Mouse (Mus musculus) neural tube, embryonic 14.5 days (tissue): ENCODE data around the gene Nudt22. TPM values are rescaled to one million over a fixed set of nuclear protein-coding genes. Genes with fewer than 3 reads are reported as not detected.

Experiments
- ATAC-seq: fragments of 200-750 bp; cut with Nextera tagmentation; 2 replicates; pipeline ENCODE4 v1.8.0; 2017; ENCODE audit warnings: low read depth, mild to moderate bottlenecking, moderate TSS enrichment, moderate library complexity
- H3K27ac ChIP-seq: fragments of 300-500 bp; sonication (generic); 2 replicates; pipeline ENCODE4 v1.5.1; 2014; ENCODE audit warnings: low read depth, mild to moderate bottlenecking, control low read depth, low read length, moderate library complexity, mixed read lengths
- H3K27me3 ChIP-seq: fragments of 300-500 bp; sonication (generic); 2 replicates; pipeline ENCODE4 v1.6.1; 2014; ENCODE audit warnings: low read length; ENCODE audit not compliant: control insufficient read depth, insufficient read depth
- H3K36me3 ChIP-seq: fragments of 300-500 bp; sonication (generic); 2 replicates; pipeline ENCODE4 v1.6.1; 2014; ENCODE audit warnings: low read length, mixed read lengths; ENCODE audit not compliant: control insufficient read depth, insufficient read depth
- H3K4me1 ChIP-seq: fragments of 300-500 bp; sonication (generic); 2 replicates; pipeline ENCODE4 v1.6.1; 2014; ENCODE audit warnings: low read length; ENCODE audit not compliant: control insufficient read depth, insufficient read depth
- H3K4me2 ChIP-seq: fragments of 300-500 bp; sonication (generic); 2 replicates; pipeline ENCODE4 v1.6.1; 2014; ENCODE audit warnings: mild to moderate bottlenecking, low read depth, low read length, control low read depth
- H3K4me3 ChIP-seq: fragments of 300-500 bp; sonication (generic); 2 replicates; pipeline ENCODE4 v1.5.1; 2014; ENCODE audit warnings: low read depth, low read length, control low read depth, mixed read lengths
- H3K9ac ChIP-seq: fragments of 300-500 bp; sonication (generic); replicated peaks from 2 replicates; pipeline ENCODE4 v1.6.1; 2014; ENCODE audit warnings: low read depth, mild to moderate bottlenecking, control low read depth, low read length, mixed read lengths
- H3K9me3 ChIP-seq: fragments of 300-500 bp; sonication (generic); 2 replicates; pipeline ENCODE4 v1.6.1; 2016; ENCODE audit warnings: low read length; ENCODE audit not compliant: control insufficient read depth
- WGBS: fragments of 180-500 bp; shearing (Covaris S2); extraction: QIAGEN DNeasy Blood & Tissue Kit; methylation state at CpG from one replicate; pipeline ENCODE4 v1.1.7; 2014; 5-methylcytosine and 5-hydroxymethylcytosine counted together
- polyA plus RNA-seq: library from polyadenylated mRNA; unstranded; fragments of >200 nt; fragmentation: Nextera tagmentation; extraction: Ambion mirVana; gene quantifications from 2 replicates; pipeline ENCODE4 v1.2.1, GENCODE M21; 2014

The Nudt22 gene
- polyA plus RNA-seq, 1 experiment from 2014 or later: 22.6 TPM

- H3K4me2 ChIP-seq: peak within 1 kb of the TSS; percentile 73
- peak within 1 kb of the TSS; percentile 89 for H3K27ac ChIP-seq
- H3K4me3 ChIP-seq: peak within 1 kb of the TSS; percentile 47
- no peaks in the 10 kb centered on the region for H3K27me3 ChIP-seq
- peak within 1 kb of the TSS; percentile 64 for H3K9ac ChIP-seq
- H3K9me3 ChIP-seq: no peaks in the 10 kb centered on the region
- peaks cover 21% of the 10 kb centered on the region for H3K36me3 ChIP-seq
- peak; percentile 88 for ATAC-seq
- WGBS: 2% methylated on average over 38 of the region's 38 CpGs
- peaks cover 31% of the 10 kb centered on the region for H3K4me1 ChIP-seq
Observed at GRCm38 (mm10) chr19:6980381-6981093, 15.4 kb downstream of the Nudt22 start, which contains the start of gene Fkbp2. Fkbp2 (minus strand) TSS chr19:6980501.

- peaks cover 31% of the 10 kb centered on the region for H3K4me1 ChIP-seq
- under 1% methylated on average over 56 of the region's 59 CpGs for WGBS
- H3K4me3 ChIP-seq: peak overlapping the region; percentile 47
- ATAC-seq: peak; percentile 80
- no peaks in the 10 kb centered on the region for H3K9me3 ChIP-seq
- H3K27me3 ChIP-seq: no peaks in the 10 kb centered on the region
- H3K36me3 ChIP-seq: peaks cover 21% of the 10 kb centered on the region
- peak overlapping the region; percentile 89 for H3K27ac ChIP-seq
- H3K9ac ChIP-seq: peak overlapping the region; percentile 64
- H3K4me2 ChIP-seq: peak overlapping the region; percentile 73
Observed at GRCm38 (mm10) chr19:6979486-6980380, 16.2 kb downstream of the Nudt22 start.

- 12% methylated on average over 11 of the region's 11 CpGs for WGBS
- Histone ChIP-seq H3K27ac (peak overlapping the region; percentile 89), H3K4me1 (peaks cover 31% of the 10 kb centered on the region), H3K4me3 (peak overlapping the region; percentile 47), H3K4me2 (peak overlapping the region; percentile 73), H3K9me3 (no peaks in the 10 kb centered on the region), H3K9ac (peak overlapping the region; percentile 64), H3K27me3 (no peaks in the 10 kb centered on the region), H3K36me3 (peaks cover 21% of the 10 kb centered on the region)
- no peak for ATAC-seq
Observed at GRCm38 (mm10) chr19:6979001-6979479, 16.9 kb downstream of the Nudt22 start.

- Histone ChIP-seq H3K27me3 (no peaks in the 10 kb centered on the region), H3K4me1 (peaks cover 33% of the 10 kb centered on the region), H3K4me3 (peak overlapping the region; percentile 47), H3K27ac (no peak overlapping the region), H3K36me3 (peaks cover 21% of the 10 kb centered on the region), H3K4me2 (peak overlapping the region; percentile 73), H3K9me3 (no peaks in the 10 kb centered on the region), H3K9ac (peak overlapping the region; percentile 64; the same call in 1 of the 2 replicates)
- WGBS: 52% methylated on average over 3 of the region's 3 CpGs
- no peak for ATAC-seq
Observed at GRCm38 (mm10) chr19:6978639-6978974, 17.3 kb downstream of the Nudt22 start.

- peak overlapping the region; percentile 64; the same call in 1 of the 2 replicates for H3K9ac ChIP-seq
- H3K27me3 ChIP-seq: no peaks in the 10 kb centered on the region
- no peaks in the 10 kb centered on the region for H3K9me3 ChIP-seq
- H3K4me3 ChIP-seq: peak overlapping the region; percentile 47; the same call in 1 of the 2 replicates
- no peak for ATAC-seq
- H3K36me3 ChIP-seq: peaks cover 21% of the 10 kb centered on the region
- WGBS: 89% methylated on average over 13 of the region's 13 CpGs
- peak overlapping the region; percentile 73 for H3K4me2 ChIP-seq
- H3K27ac ChIP-seq: no peak overlapping the region
- H3K4me1 ChIP-seq: peaks cover 33% of the 10 kb centered on the region
Observed at GRCm38 (mm10) chr19:6977759-6978638, 17.9 kb downstream of the Nudt22 start.

GRCm38 (mm10) chr19:6975537-6976521 is 20.1 kb downstream of the Nudt22 start, which contains the start of gene Plcb3:
Plcb3 (minus strand) TSS chr19:6976470.
- H3K4me2 ChIP-seq: peak within 1 kb of the TSS; percentile 90
- peaks cover 14% of the 10 kb centered on the region for H3K36me3 ChIP-seq
- no peaks in the 10 kb centered on the region for H3K9me3 ChIP-seq
- no peaks in the 10 kb centered on the region for H3K27me3 ChIP-seq
- peak within 1 kb of the TSS; percentile 78 for H3K4me3 ChIP-seq
- H3K4me1 ChIP-seq: peaks cover 30% of the 10 kb centered on the region
- WGBS: under 1% methylated on average over 16 of the region's 16 CpGs
- peak within 1 kb of the TSS; percentile 92 for H3K27ac ChIP-seq
- H3K9ac ChIP-seq: peak within 1 kb of the TSS; percentile 81
- ATAC-seq: no peak

- ATAC-seq: peak; percentile 60
- peaks cover 34% of the 10 kb centered on the region for H3K4me1 ChIP-seq
- H3K36me3 ChIP-seq: peaks cover 14% of the 10 kb centered on the region
- H3K4me2 ChIP-seq: peak within 1 kb of the TSS; percentile 90
- H3K4me3 ChIP-seq: peak within 1 kb of the TSS; percentile 78
- peak within 1 kb of the TSS; percentile 81 for H3K9ac ChIP-seq
- H3K27ac ChIP-seq: peak within 1 kb of the TSS; percentile 92
- 2% methylated on average over 65 of the region's 84 CpGs for WGBS
- no peaks in the 10 kb centered on the region for H3K27me3 ChIP-seq
- H3K9me3 ChIP-seq: no peaks in the 10 kb centered on the region
Observed at GRCm38 (mm10) chr19:6974211-6975205, 21.4 kb downstream of the Nudt22 start, which contains the start of gene Ppp1r14b. Ppp1r14b (plus strand) TSS chr19:6974968.
